Mouse (Mus musculus) G1E (cell line): ENCODE measurements around the gene Gm4779. TPM values are rescaled to one million over a fixed set of nuclear protein-coding genes. Genes with fewer than 3 reads are reported as not detected.

Source experiments
- ATAC-seq: 2 replicates; pipeline ENCODE4 v1.8.0; 2016; ENCODE audit warnings: mild to moderate bottlenecking; ENCODE audit not compliant: insufficient number of reproducible peaks, poor library complexity, low FRiP score, severe bottlenecking; ENCODE audit errors: extremely low read depth
- DNase-seq: peaks from one replicate; pipeline ENCODE4 v3.0.0; 2012; ENCODE audit warnings: low spot score
- H3K27me3 ChIP-seq: 2 replicates; pipeline ENCODE4 v1.6.1; 2012; ENCODE audit warnings: mild to moderate bottlenecking, low read length, inconsistent platforms; ENCODE audit not compliant: insufficient read depth
- H3K36me3 ChIP-seq: replicated peaks from 2 replicates; pipeline ENCODE3; 2012; ENCODE audit warnings: mild to moderate bottlenecking, inconsistent platforms
- H3K4me1 ChIP-seq: 2 replicates; pipeline ENCODE4 v1.6.1; 2012; ENCODE audit warnings: low read depth, low read length, inconsistent platforms, mixed read lengths; ENCODE audit not compliant: insufficient read depth
- H3K4me3 ChIP-seq: 2 replicates; pipeline ENCODE4 v1.5.1; 2012; ENCODE audit warnings: low read depth, mild to moderate bottlenecking, inconsistent platforms, low read length, moderate library complexity, mixed read lengths
- H3K9me3 ChIP-seq: replicated peaks from 2 replicates; pipeline ENCODE4 v1.6.1; 2012; ENCODE audit warnings: inconsistent platforms
- CTCF ChIP-seq: IDR thresholded peaks from 2 replicates; pipeline ENCODE4 v1.5.1; 2012; ENCODE audit warnings: low read depth, low read length, inconsistent platforms, mixed read lengths
- GATA1 ChIP-seq: IDR thresholded peaks from 2 replicates; pipeline ENCODE4 v1.6.1; 2012; ENCODE audit warnings: borderline replicate concordance, low read length, inconsistent platforms, mixed read lengths
- GATA2 ChIP-seq: IDR thresholded peaks from 2 replicates; pipeline ENCODE4 v1.6.1; 2012; ENCODE audit warnings: low read depth, low read length, inconsistent platforms, borderline replicate concordance
- POLR2AphosphoS5 ChIP-seq: IDR thresholded peaks from 2 replicates; pipeline ENCODE4 v1.6.1; 2012; ENCODE audit warnings: low read depth, low read length, inconsistent platforms; ENCODE audit not compliant: insufficient replicate concordance
- TAL1 ChIP-seq: conservative IDR thresholded peaks from 2 replicates; pipeline ENCODE4 v1.6.1; 2012; ENCODE audit warnings: low read depth, low read length, inconsistent platforms, mixed read lengths
- polyA plus RNA-seq: library from polyadenylated mRNA; stranded (reverse); fragments of >175 nt; gene quantifications from 2 replicates; pipeline ENCODE4 v1.2.3, GENCODE M21; 2012
- total RNA-seq, 2 experiments: library from RNA; stranded (forward) in 1 of 2; stranded (reverse) in 1 of 2; fragments of 200-1000 nt in 1 of 2; fragments of >200 nt in 1 of 2; fragmentation: Nextera tagmentation in 1 of 2; gene quantifications; 2 replicates each; pipeline ENCODE4 v1.2.3; 2014 to 2017

Gene Gm4779
- total and polyA plus RNA-seq, 3 experiments, result not detected

- no peak for TF ChIP-seq POLR2AphosphoS5
- TF ChIP-seq GATA2, result no peak
- TF ChIP-seq TAL1, result no peak
- TF ChIP-seq CTCF, result no peak
- TF ChIP-seq GATA1, result no peak
- H3K4me1 ChIP-seq, result no peaks in the 10 kb centered on the region
- ATAC-seq (no peak), DNase-seq (no peak)
- no peak overlapping the region for H3K4me3 ChIP-seq
- no peaks in the 10 kb centered on the region for H3K27me3 ChIP-seq
- no peaks in the 10 kb centered on the region for H3K9me3 ChIP-seq
- no peaks in the 10 kb centered on the region for H3K36me3 ChIP-seq
Measured at GRCm38 (mm10) chrX:101741064-101741433, 53.2 kb downstream of the Gm4779 start.

- no peaks in the 10 kb centered on the region for H3K27me3 ChIP-seq
- H3K9me3 ChIP-seq, result no peaks in the 10 kb centered on the region
- TF ChIP-seq TAL1 (no peak), GATA1 (no peak), CTCF (no peak), GATA2 (no peak), POLR2AphosphoS5 (no peak)
- no peaks in the 10 kb centered on the region for H3K4me1 ChIP-seq
- no peak for ATAC-seq
- H3K4me3 ChIP-seq, result no peak overlapping the region
- H3K36me3 ChIP-seq, result no peaks in the 10 kb centered on the region
- DNase-seq, result no peak
Measured at GRCm38 (mm10) chrX:101740335-101741063, 53.7 kb downstream of the Gm4779 start.

Other genes with a start within 250 kb of the Gm4779 start
- gene Ogt, start 154.4 kb downstream of the Gm4779 start, total RNA-seq (2014; fragmentation: Nextera tagmentation), result 609 and 615 TPM in 2 replicates
- gene Ogt, start 154.4 kb downstream of the Gm4779 start, total RNA-seq (2017), result 173 TPM in 2 replicates
- 4.6 and 6.1 TPM in 2 replicates for gene Ogt, start 154.4 kb downstream of the Gm4779 start, polyA plus RNA-seq
- not detected in 2 replicates for gene Cxcr3, start 60.2 kb downstream of the Gm4779 start, total RNA-seq (2014; fragmentation: Nextera tagmentation)
- gene Cxcr3, start 60.2 kb downstream of the Gm4779 start, total RNA-seq (2017), result not detected in 2 replicates
- not detected in 2 replicates for gene Cxcr3, start 60.2 kb downstream of the Gm4779 start, polyA plus RNA-seq
- gene 8030474K03Rik, start 233 bp upstream of the Gm4779 start, total RNA-seq (2014; fragmentation: Nextera tagmentation), result not detected in 2 replicates
- gene 8030474K03Rik, start 233 bp upstream of the Gm4779 start, total RNA-seq (2017), result not detected in 2 replicates
- gene 8030474K03Rik, start 233 bp upstream of the Gm4779 start, polyA plus RNA-seq, result not detected in 2 replicates
- gene Nhsl2, start 55.0 kb upstream of the Gm4779 start, total RNA-seq (2014; fragmentation: Nextera tagmentation), result not detected in 2 replicates
- 0.05 and 0.17 TPM in 2 replicates for gene Nhsl2, start 55.0 kb upstream of the Gm4779 start, total RNA-seq (2017)
- gene Nhsl2, start 55.0 kb upstream of the Gm4779 start, polyA plus RNA-seq, result under 0.01 and 0.02 TPM in 2 replicates